Mouse (Mus musculus): ENCODE measurements around the gene Crmp1. TPM values are rescaled to one million over a fixed set of nuclear protein-coding genes. Genes with fewer than 3 reads are reported as not detected.

Gene Crmp1
- total and polyA plus RNA-seq, 3 experiments, result 0.55 to 0.77 (median 0.59) TPM

DNA sequence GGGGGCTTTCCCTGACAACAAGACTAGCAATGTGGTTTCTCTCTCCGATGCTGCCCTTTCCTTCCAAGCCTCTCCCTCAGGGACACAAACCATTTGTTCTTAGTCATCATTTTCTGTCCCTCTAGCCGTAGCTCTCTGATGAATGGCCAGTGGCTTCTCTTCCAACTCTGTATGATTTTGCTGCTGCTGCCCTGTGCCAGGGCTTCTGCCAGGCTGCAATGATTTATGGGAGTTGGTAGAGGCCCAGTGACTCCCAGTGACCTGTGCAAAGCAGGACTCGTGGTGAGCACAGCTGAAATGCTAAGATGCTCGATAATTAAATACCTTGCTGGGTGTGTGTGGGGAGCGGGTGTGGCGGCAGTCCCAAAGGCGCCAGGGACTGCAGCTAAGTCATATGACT lies 26.5 kb upstream of the Crmp1 start:
- Histone ChIP-seq H3K9ac (ENCODE audit: low read depth, low read length) (no peak overlapping the region), H3K79me2 (replicated peaks; ENCODE audit: control insufficient read depth, insufficient read depth, low read length) (no peaks in the 10 kb centered on the region), H3K4me1 (ENCODE audit: control insufficient read depth, insufficient read depth, low read length) (no peaks in the 10 kb centered on the region), H3K4me3 (no peak overlapping the region), H3K27me3 (ENCODE audit: control insufficient read depth, insufficient read depth, low read length) (no peaks in the 10 kb centered on the region), H3K27ac (no peak overlapping the region), H3K36me3 (ENCODE audit: control insufficient read depth, insufficient read depth, low read length) (no peaks in the 10 kb centered on the region)
- intact Hi-C loops (cut with DNase I), result no loop called here
- no peak for DNase-seq
- 86% methylated on average over 7 of the region's 7 CpGs for WGBS
- TF ChIP-seq EP300 (IDR thresholded peaks at IDR 0.05; ENCODE audit: insufficient read depth, low read depth, low read length) (no peak), CTCF (IDR thresholded peaks at IDR 0.05) (no peak), POLR2A (IDR thresholded peaks at IDR 0.05; ENCODE audit: insufficient read depth, low read depth, low read length) (no peak)

DNA sequence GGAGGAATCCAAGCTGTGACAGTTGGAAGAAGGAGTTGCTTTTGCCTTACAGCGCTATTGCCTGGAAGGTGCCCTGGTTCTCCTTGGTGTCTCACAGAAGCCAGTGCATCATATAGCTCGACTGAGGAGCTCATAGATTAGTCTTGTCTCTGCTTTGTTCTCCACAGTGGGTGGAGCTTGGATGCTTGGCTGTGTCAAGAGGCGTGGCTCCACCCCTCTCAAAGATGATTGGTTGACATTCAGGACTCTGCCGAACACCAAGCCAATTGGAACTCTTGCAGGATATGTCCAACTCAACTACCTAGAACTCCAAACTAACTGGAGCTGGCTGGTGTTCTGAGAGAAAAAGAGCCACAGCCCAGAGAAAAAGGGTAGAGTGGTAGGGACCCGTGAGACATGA lies 22.1 kb upstream of the Crmp1 start:
- no peak overlapping the region for H3K9ac ChIP-seq (ENCODE audit: low read depth, low read length)
- no peaks in the 10 kb centered on the region for H3K27me3 ChIP-seq (ENCODE audit: control insufficient read depth, insufficient read depth, low read length)
- H3K27ac ChIP-seq, result no peak overlapping the region
- H3K4me3 ChIP-seq, result no peak overlapping the region
- no peak for DNase-seq
- H3K36me3 ChIP-seq (ENCODE audit: control insufficient read depth, insufficient read depth, low read length), result no peaks in the 10 kb centered on the region
- no peaks in the 10 kb centered on the region for H3K79me2 ChIP-seq (replicated peaks; ENCODE audit: control insufficient read depth, insufficient read depth, low read length)
- WGBS, result 47% methylated on average over 5 of the region's 5 CpGs
- no peak for TF ChIP-seq EP300 (IDR thresholded peaks at IDR 0.05; ENCODE audit: insufficient read depth, low read depth, low read length)
- no peak for TF ChIP-seq POLR2A (IDR thresholded peaks at IDR 0.05; ENCODE audit: insufficient read depth, low read depth, low read length)
- no peak for TF ChIP-seq CTCF (IDR thresholded peaks at IDR 0.05)
- no peaks in the 10 kb centered on the region for H3K4me1 ChIP-seq (ENCODE audit: control insufficient read depth, insufficient read depth, low read length)
- intact Hi-C loops (cut with DNase I), result no loop called here

DNA sequence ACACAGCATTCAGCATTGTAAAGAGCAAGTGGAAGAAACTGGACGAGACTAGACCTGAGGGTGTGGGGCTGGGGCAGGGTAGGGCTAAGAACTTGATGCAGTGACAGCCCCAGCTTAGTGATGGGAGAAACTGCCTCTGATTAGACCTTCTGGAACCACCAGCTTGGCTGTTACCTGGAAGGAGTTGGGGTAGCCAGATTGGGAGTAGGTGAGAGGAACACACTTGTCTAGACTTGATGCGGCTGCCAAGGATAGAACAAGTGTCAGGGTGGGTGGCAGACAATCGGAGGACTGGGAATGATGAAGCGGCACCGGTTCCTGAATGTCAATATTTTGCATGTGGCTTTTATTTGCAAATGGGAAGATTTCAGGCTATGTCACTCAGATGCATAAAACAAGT lies 21.2 kb upstream of the Crmp1 start:
- intact Hi-C loops (cut with DNase I), result no loop called here
- Histone ChIP-seq H3K79me2 (replicated peaks; ENCODE audit: control insufficient read depth, insufficient read depth, low read length) (no peaks in the 10 kb centered on the region), H3K27ac (no peak overlapping the region), H3K36me3 (ENCODE audit: control insufficient read depth, insufficient read depth, low read length) (no peaks in the 10 kb centered on the region), H3K27me3 (ENCODE audit: control insufficient read depth, insufficient read depth, low read length) (no peaks in the 10 kb centered on the region), H3K9ac (ENCODE audit: low read depth, low read length) (no peak overlapping the region), H3K4me1 (ENCODE audit: control insufficient read depth, insufficient read depth, low read length) (no peaks in the 10 kb centered on the region), H3K4me3 (no peak overlapping the region)
- 75% methylated on average over 5 of the region's 5 CpGs for WGBS
- DNase-seq, result no peak
- TF ChIP-seq CTCF (IDR thresholded peaks at IDR 0.05), result no peak
- TF ChIP-seq EP300 (IDR thresholded peaks at IDR 0.05; ENCODE audit: insufficient read depth, low read depth, low read length), result no peak
- TF ChIP-seq POLR2A (IDR thresholded peaks at IDR 0.05; ENCODE audit: insufficient read depth, low read depth, low read length), result no peak

DNA sequence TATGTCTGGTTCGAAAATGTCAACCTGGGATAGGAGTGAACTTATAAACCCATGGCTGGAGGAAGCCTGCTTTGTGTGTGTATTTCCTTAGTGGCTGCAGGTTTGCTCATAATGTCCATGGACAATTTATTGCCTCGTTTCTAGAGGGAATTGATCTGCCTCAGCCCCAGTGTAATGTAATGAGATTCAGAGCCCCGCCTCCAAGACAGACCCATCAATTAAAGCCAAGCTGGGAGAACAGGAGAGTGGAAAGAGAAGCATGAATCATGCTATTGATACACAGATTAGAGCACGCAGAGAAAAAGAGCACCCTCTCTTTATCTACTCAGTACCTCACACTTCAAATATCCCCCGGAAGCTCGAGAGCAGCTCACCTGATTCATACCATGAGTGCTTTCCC lies 20.2 kb upstream of the Crmp1 start:
- intact Hi-C loops (cut with DNase I), result no loop called here
- no peak overlapping the region for H3K27ac ChIP-seq
- TF ChIP-seq POLR2A (IDR thresholded peaks at IDR 0.05; ENCODE audit: insufficient read depth, low read depth, low read length) (no peak), CTCF (IDR thresholded peaks at IDR 0.05) (no peak), EP300 (IDR thresholded peaks at IDR 0.05; ENCODE audit: insufficient read depth, low read depth, low read length) (no peak)
- no peak overlapping the region for H3K9ac ChIP-seq (ENCODE audit: low read depth, low read length)
- no peaks in the 10 kb centered on the region for H3K79me2 ChIP-seq (replicated peaks; ENCODE audit: control insufficient read depth, insufficient read depth, low read length)
- WGBS, result 64% methylated on average over 6 of the region's 6 CpGs
- no peaks in the 10 kb centered on the region for H3K4me1 ChIP-seq (ENCODE audit: control insufficient read depth, insufficient read depth, low read length)
- DNase-seq, result no peak
- no peaks in the 10 kb centered on the region for H3K36me3 ChIP-seq (ENCODE audit: control insufficient read depth, insufficient read depth, low read length)
- no peaks in the 10 kb centered on the region for H3K27me3 ChIP-seq (ENCODE audit: control insufficient read depth, insufficient read depth, low read length)
- no peak overlapping the region for H3K4me3 ChIP-seq

DNA sequence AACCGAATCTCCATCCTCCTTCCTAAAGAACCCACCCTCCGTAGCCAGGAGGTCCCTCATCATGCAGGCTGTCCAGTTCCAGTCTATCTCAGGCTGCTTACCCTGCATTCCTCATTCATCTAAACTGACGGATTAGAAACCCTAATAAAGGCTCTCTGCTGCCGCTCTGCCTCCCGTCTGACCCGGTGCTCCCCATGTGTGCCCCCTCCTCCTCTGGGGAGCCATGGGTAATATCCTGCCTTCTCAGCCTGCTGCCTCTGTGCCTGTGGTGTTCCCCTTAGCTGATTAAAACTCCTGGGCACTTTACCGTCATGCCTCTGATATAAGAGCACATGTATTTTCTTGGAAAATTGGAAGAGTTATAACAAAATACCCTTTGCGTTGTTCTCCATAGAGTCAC lies 19.4 kb upstream of the Crmp1 start:
- Histone ChIP-seq H3K9ac (ENCODE audit: low read depth, low read length) (no peak overlapping the region), H3K79me2 (replicated peaks; ENCODE audit: control insufficient read depth, insufficient read depth, low read length) (no peaks in the 10 kb centered on the region), H3K4me1 (ENCODE audit: control insufficient read depth, insufficient read depth, low read length) (no peaks in the 10 kb centered on the region), H3K4me3 (no peak overlapping the region), H3K36me3 (ENCODE audit: control insufficient read depth, insufficient read depth, low read length) (no peaks in the 10 kb centered on the region), H3K27me3 (ENCODE audit: control insufficient read depth, insufficient read depth, low read length) (no peaks in the 10 kb centered on the region), H3K27ac (no peak overlapping the region)
- intact Hi-C loops (cut with DNase I), result no loop called here
- WGBS, result 74% methylated on average over 8 of the region's 8 CpGs
- TF ChIP-seq POLR2A (IDR thresholded peaks at IDR 0.05; ENCODE audit: insufficient read depth, low read depth, low read length) (no peak), EP300 (IDR thresholded peaks at IDR 0.05; ENCODE audit: insufficient read depth, low read depth, low read length) (no peak), CTCF (IDR thresholded peaks at IDR 0.05) (no peak)
- DNase-seq, result no peak

DNA sequence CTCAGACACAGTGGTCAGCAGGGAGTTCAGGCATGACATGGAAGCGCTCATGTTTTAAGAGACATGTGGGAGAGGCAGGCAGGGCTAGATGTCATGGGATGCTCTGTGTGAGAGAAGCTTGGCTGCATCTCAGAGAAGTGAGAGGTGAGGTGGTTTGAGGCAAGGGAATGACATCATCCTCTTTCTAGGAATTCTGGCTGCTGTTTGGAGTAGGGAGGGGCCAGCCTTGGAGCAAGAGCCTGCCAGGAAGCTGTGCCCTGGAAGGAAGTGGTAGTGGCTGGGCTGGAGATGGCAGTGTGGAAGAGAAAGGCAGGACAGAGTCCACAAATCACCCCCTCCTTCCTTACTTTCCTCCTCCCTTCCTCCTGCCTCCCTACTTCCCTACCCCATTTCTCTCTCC lies 16.0 kb upstream of the Crmp1 start:
- no peak overlapping the region for H3K27ac ChIP-seq
- H3K36me3 ChIP-seq (ENCODE audit: control insufficient read depth, insufficient read depth, low read length), result no peaks in the 10 kb centered on the region
- 90% methylated on average over 1 of the region's 1 CpGs for WGBS
- H3K4me3 ChIP-seq, result no peak overlapping the region
- no peaks in the 10 kb centered on the region for H3K79me2 ChIP-seq (replicated peaks; ENCODE audit: control insufficient read depth, insufficient read depth, low read length)
- TF ChIP-seq CTCF (IDR thresholded peaks at IDR 0.05), result no peak
- no peak for TF ChIP-seq POLR2A (IDR thresholded peaks at IDR 0.05; ENCODE audit: insufficient read depth, low read depth, low read length)
- TF ChIP-seq EP300 (IDR thresholded peaks at IDR 0.05; ENCODE audit: insufficient read depth, low read depth, low read length), result no peak
- peak in 1 of 2 experiments; percentile 15 for DNase-seq
- no peak overlapping the region for H3K9ac ChIP-seq (ENCODE audit: low read depth, low read length)
- H3K27me3 ChIP-seq (ENCODE audit: control insufficient read depth, insufficient read depth, low read length), result no peaks in the 10 kb centered on the region
- H3K4me1 ChIP-seq (ENCODE audit: control insufficient read depth, insufficient read depth, low read length), result no peaks in the 10 kb centered on the region
- intact Hi-C loops (cut with DNase I), result no loop called here

Data from heart, adult 2 months (tissue).